Mouse (Mus musculus): ENCODE measurements at regions not wholly inside any gene's neighbourhood (a gene's known extent, or its start where the extent isn't known, plus 50 kb on each side); places are given as distances from the start of the nearest gene placed in this dataset.

DNA sequence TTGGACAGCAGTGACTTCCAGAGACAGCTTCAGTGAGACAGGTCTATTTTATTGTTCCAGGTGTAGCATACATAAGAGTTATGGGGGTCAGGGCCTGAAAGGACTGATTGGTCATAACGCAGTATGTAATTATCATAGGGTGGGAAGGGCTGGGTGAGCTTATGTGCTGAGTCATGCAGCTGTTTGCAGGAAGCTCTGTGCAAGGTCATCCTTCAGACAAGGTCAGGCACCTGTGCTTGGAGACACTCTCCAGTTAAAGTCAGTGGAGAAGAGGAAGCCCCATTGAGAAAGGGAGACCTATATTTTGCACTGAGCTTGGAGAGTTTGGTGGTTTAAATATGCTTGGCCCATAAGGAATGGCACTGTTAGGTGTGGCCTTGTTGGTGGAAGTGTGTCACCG, 62.0 kb upstream of the Nkd1 start:
- H3K27ac ChIP-seq (ENCODE audit: low read length) = no peak overlapping the region
- H3K36me3 ChIP-seq (ENCODE audit: control insufficient read depth, insufficient read depth, low read length) = no peaks in the 10 kb centered on the region
- H3K4me3 ChIP-seq (ENCODE audit: low read length) = no peak overlapping the region
- H3K4me1 ChIP-seq (ENCODE audit: control insufficient read depth, insufficient read depth, low read length) = peaks cover 11% of the 10 kb centered on the region
- no peak for ATAC-seq
- no peak overlapping the region for H3K9ac ChIP-seq (ENCODE audit: low read depth, low read length)
- H3K9me3 ChIP-seq (ENCODE audit: control insufficient read depth, low read length) = peaks cover 2% of the 10 kb centered on the region; the same call in 1 of the 2 replicates
- 76% methylated on average over 2 of the region's 2 CpGs for WGBS
- no peak overlapping the region for H3K4me2 ChIP-seq (ENCODE audit: low read depth, low read length)
- H3K27me3 ChIP-seq (replicated peaks; ENCODE audit: control insufficient read depth, insufficient read depth, low read length) = peaks cover 20% of the 10 kb centered on the region

- ATAC-seq = no peak
- H3K27me3 ChIP-seq (replicated peaks; ENCODE audit: control insufficient read depth, insufficient read depth, low read length) = no peaks in the 10 kb centered on the region
- H3K4me1 ChIP-seq (ENCODE audit: control insufficient read depth, insufficient read depth, low read length) = no peaks in the 10 kb centered on the region
- H3K4me3 ChIP-seq (ENCODE audit: low read length) = no peak overlapping the region
- H3K36me3 ChIP-seq (ENCODE audit: control insufficient read depth, insufficient read depth, low read length) = no peaks in the 10 kb centered on the region
- no peak overlapping the region for H3K4me2 ChIP-seq (ENCODE audit: low read depth, low read length)
- no peak overlapping the region for H3K9ac ChIP-seq (ENCODE audit: low read depth, low read length)
- 72% methylated on average over 3 of the region's 3 CpGs for WGBS
- H3K27ac ChIP-seq (ENCODE audit: low read length) = no peak overlapping the region
- no peaks in the 10 kb centered on the region for H3K9me3 ChIP-seq (ENCODE audit: control insufficient read depth, low read length)
Observed at GRCm38 (mm10) chr8:88467756-88468155, 53.4 kb upstream of the Nkd1 start.

- ATAC-seq = no peak
- Histone ChIP-seq H3K36me3 (ENCODE audit: control insufficient read depth, insufficient read depth, low read length) (no peaks in the 10 kb centered on the region), H3K4me3 (ENCODE audit: low read length) (no peak overlapping the region), H3K9me3 (ENCODE audit: control insufficient read depth, low read length) (no peaks in the 10 kb centered on the region), H3K27ac (ENCODE audit: low read length) (no peak overlapping the region), H3K4me2 (ENCODE audit: low read depth, low read length) (no peak overlapping the region), H3K4me1 (ENCODE audit: control insufficient read depth, insufficient read depth, low read length) (no peaks in the 10 kb centered on the region), H3K27me3 (replicated peaks; ENCODE audit: control insufficient read depth, insufficient read depth, low read length) (no peaks in the 10 kb centered on the region), H3K9ac (ENCODE audit: low read depth, low read length) (no peak overlapping the region)
- WGBS = 57% methylated on average over 8 of the region's 8 CpGs
Observed at GRCm38 (mm10) chr8:88470931-88471455, 50.2 kb upstream of the Nkd1 start.

Data from intestine, embryonic 16.5 days (tissue).